Mouse (Mus musculus): ENCODE results near the gene Zfp612. TPM values are rescaled to one million over a fixed set of nuclear protein-coding genes. Genes with fewer than 3 reads are reported as not detected.
A peak's percentile ranks its signal among the peaks of the same experiment; 100 is the strongest.
"Not testable (repeated sequence)": the region's sequence is repeated elsewhere in the genome, so short reads cannot be mapped to it uniquely, and the experiment has no call there.

Gene Zfp612
- 4.2 TPM for polyA plus RNA-seq (2021)

GRCm38 (mm10) chr8:110079282-110080221 lies at the start of gene Zfp612:
Gene Zfp612, plus strand, starts transcription at chr8:110079746.
- ChIA-PET CTCF (no interaction called here), POLR2A (interaction anchor here (0.8 kb wide), 1 partner anchor 63 kb away, joined by 3 read pairs; no protein-coding TSS in a partner anchor)
- in situ Hi-C loops (cut with MboI; ENCODE audit: low pct_unique_long_range_greater_than_20kb), result no loop called here
- no peak for TF ChIP-seq CTCF (IDR thresholded peaks at IDR 0.05)
- peaks cover 7% of the 10 kb centered on the region for H3K27me3 ChIP-seq
- DNase-seq (ENCODE audit: low read depth, low spot score), result no peak
- ATAC-seq, result peak; percentile 51

GRCm38 (mm10) chr8:110033771-110034170 lies 45.8 kb upstream of the Zfp612 start:
- CTCF ChIA-PET, result not testable (repeated sequence)
- POLR2A ChIA-PET, result interaction anchor here (0.7 kb wide), 1 partner anchor 789 kb away, joined by 3 read pairs; no protein-coding TSS in a partner anchor

GRCm38 (mm10) chr8:110034331-110034730 lies 45.2 kb upstream of the Zfp612 start:
- DNase-seq (ENCODE audit: low read depth, low spot score) (no peak), ATAC-seq (no peak)
- ChIA-PET POLR2A (no interaction called here), CTCF (no interaction called here)
- no peaks in the 10 kb centered on the region for H3K27me3 ChIP-seq
- in situ Hi-C loops (cut with MboI; ENCODE audit: low pct_unique_long_range_greater_than_20kb), result no loop called here
- TF ChIP-seq CTCF (IDR thresholded peaks at IDR 0.05), result no peak

More at GRCm38 (mm10) chr8:110033771-110034170, 45.8 kb upstream of the Zfp612 start:
- H3K27me3 ChIP-seq; DNase-seq (ENCODE audit: low read depth, low spot score); ATAC-seq; in situ Hi-C loops (cut with MboI; ENCODE audit: low pct_unique_long_range_greater_than_20kb): not testable (repeated sequence)

- in situ Hi-C loops (cut with MboI; ENCODE audit: low pct_unique_long_range_greater_than_20kb), result no loop called here
- ATAC-seq (no peak), DNase-seq (ENCODE audit: low read depth, low spot score) (no peak)
- H3K27me3 ChIP-seq, result peaks cover 5% of the 10 kb centered on the region
- CTCF ChIA-PET, result no interaction called here
- POLR2A ChIA-PET, result no interaction called here
- no peak for TF ChIP-seq CTCF (IDR thresholded peaks at IDR 0.05)
Measured at GRCm38 (mm10) chr8:110036156-110036555, 43.4 kb upstream of the Zfp612 start.

GRCm38 (mm10) chr8:110039216-110039615 lies 40.3 kb upstream of the Zfp612 start:
- DNase-seq (ENCODE audit: low read depth, low spot score) (no peak), ATAC-seq (no peak)
- in situ Hi-C loops (cut with MboI; ENCODE audit: low pct_unique_long_range_greater_than_20kb), result no loop called here
- ChIA-PET POLR2A (interaction anchor here (0.6 kb wide), 1 partner anchor 17 kb away, joined by 6 read pairs; no protein-coding TSS in a partner anchor), CTCF (interaction anchor here (1.6 kb wide), 1 partner anchor 19 kb away, joined by 3 read pairs; no protein-coding TSS in a partner anchor)
- no peak for TF ChIP-seq CTCF (IDR thresholded peaks at IDR 0.05)
- H3K27me3 ChIP-seq, result peaks cover 5% of the 10 kb centered on the region

GRCm38 (mm10) chr8:110039659-110040058 lies 39.9 kb upstream of the Zfp612 start, which contains the start of gene Chst4:
Gene Chst4, minus strand, starts transcription at chr8:110039740.
- in situ Hi-C loops (cut with MboI; ENCODE audit: low pct_unique_long_range_greater_than_20kb), result no loop called here
- DNase-seq (ENCODE audit: low read depth, low spot score), result no peak
- ATAC-seq, result no peak
- ChIA-PET CTCF (interaction anchor here (1.4 kb wide), 1 partner anchor 19 kb away, joined by 4 read pairs; no protein-coding TSS in a partner anchor), POLR2A (no interaction called here)
- peaks cover 5% of the 10 kb centered on the region for H3K27me3 ChIP-seq
- no peak for TF ChIP-seq CTCF (IDR thresholded peaks at IDR 0.05)

GRCm38 (mm10) chr8:110040509-110040908 lies 39.0 kb upstream of the Zfp612 start:
- H3K27me3 ChIP-seq, result peaks cover 5% of the 10 kb centered on the region
- ChIA-PET POLR2A (no interaction called here), CTCF (interaction anchor here (1.4 kb wide), 1 partner anchor 18 kb away, joined by 4 read pairs; no protein-coding TSS in a partner anchor)
- no peak for DNase-seq (ENCODE audit: low read depth, low spot score)
- no peak for ATAC-seq
- TF ChIP-seq CTCF (IDR thresholded peaks at IDR 0.05), result no peak
- in situ Hi-C loops (cut with MboI; ENCODE audit: low pct_unique_long_range_greater_than_20kb), result no loop called here

- ChIA-PET POLR2A (no interaction called here), CTCF (no interaction called here)
- in situ Hi-C loops (cut with MboI; ENCODE audit: low pct_unique_long_range_greater_than_20kb), result no loop called here
- TF ChIP-seq CTCF (IDR thresholded peaks at IDR 0.05), result no peak
- H3K27me3 ChIP-seq, result peaks cover 30% of the 10 kb centered on the region
- ATAC-seq, result no peak
- DNase-seq (ENCODE audit: low read depth, low spot score), result no peak
Measured at GRCm38 (mm10) chr8:110051208-110051607, 28.3 kb upstream of the Zfp612 start.

GRCm38 (mm10) chr8:110058207-110058606 lies 21.3 kb upstream of the Zfp612 start:
- ChIA-PET POLR2A (no interaction called here), CTCF (interaction anchor here (1.3 to 1.9 kb wide), 2 partner anchors 11 to 18 kb away, joined by 4 to 5 read pairs; partner anchors contain the start of gene Chst4)
- peaks cover 12% of the 10 kb centered on the region for H3K27me3 ChIP-seq
- ATAC-seq (no peak), DNase-seq (ENCODE audit: low read depth, low spot score) (no peak)
- TF ChIP-seq CTCF (IDR thresholded peaks at IDR 0.05), result no peak
- in situ Hi-C loops (cut with MboI; ENCODE audit: low pct_unique_long_range_greater_than_20kb), result no loop called here

- POLR2A ChIA-PET, result no interaction called here
- DNase-seq (ENCODE audit: low read depth, low spot score), result no peak
- no peak for ATAC-seq
- no peaks in the 10 kb centered on the region for H3K27me3 ChIP-seq
- CTCF ChIA-PET, result no interaction called here
- no peak for TF ChIP-seq CTCF (IDR thresholded peaks at IDR 0.05)
- in situ Hi-C loops (cut with MboI; ENCODE audit: low pct_unique_long_range_greater_than_20kb), result no loop called here
Measured at GRCm38 (mm10) chr8:110064161-110064560, 15.4 kb upstream of the Zfp612 start.

Measured in Patski (cell line).